13 mouse cellular contexts compared by ENCODE assay signal in the genomic region with DNA sequence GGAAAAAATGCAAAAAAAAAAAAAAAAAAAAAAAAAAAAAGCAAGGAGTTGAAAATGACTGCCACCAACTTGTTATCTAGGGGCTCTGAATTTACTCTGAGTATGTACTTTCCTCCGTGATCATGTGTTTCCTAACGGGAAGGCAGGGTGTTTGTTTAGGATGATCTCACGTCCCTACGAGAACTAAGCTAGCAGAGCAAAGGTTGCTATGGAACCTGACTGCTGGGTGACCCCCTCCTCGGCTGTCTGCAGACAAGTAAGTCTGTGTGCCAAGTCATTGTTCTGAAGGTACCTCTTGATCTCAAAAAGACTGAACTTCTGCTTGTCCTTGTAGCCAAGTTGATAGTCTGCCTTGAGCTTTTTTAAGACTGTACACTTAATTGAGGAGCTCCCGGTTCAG.
DNase-seq lines count a peak whose midpoint lies in the region; ATAC-seq and TF ChIP-seq lines count a peak whose summit lies in the region.
"Had no signal": no experiment of that assay in that cellular context is flagged by ENCODE, and none has a peak within 500 bp of the region (broad histone marks: within the 10 kb centered on the region; RNA-seq: fewer than 3 reads in every experiment).

No protein-coding gene starts in this region.

- H3K36me3 ChIP-seq in lung, embryonic 14.5 days (ENCODE audit: insufficient read depth) = no peaks in the 10 kb centered on the region
- no peaks in the 10 kb centered on the region for H3K36me3 ChIP-seq in heart, postnatal 0 days (replicated peaks; ENCODE audit: control insufficient read depth, insufficient read depth, low read length)
- no peaks in the 10 kb centered on the region for H3K36me3 ChIP-seq in kidney, postnatal 0 days (ENCODE audit: insufficient read depth, low read length)
- no peaks in the 10 kb centered on the region for H3K36me3 ChIP-seq in stomach, postnatal 0 days (ENCODE audit: control insufficient read depth, insufficient read depth, low read length)
- H3K36me3 ChIP-seq: hindbrain, embryonic 15.5 days had no signal

- H3K9ac ChIP-seq in lung, embryonic 14.5 days = no peak overlapping the region
- no peak overlapping the region for H3K9ac ChIP-seq in heart, postnatal 0 days (replicated peaks; ENCODE audit: low read depth, low read length)
- H3K9ac ChIP-seq in kidney, postnatal 0 days (ENCODE audit: low read depth, low read length) = no peak overlapping the region
- H3K9ac ChIP-seq in stomach, postnatal 0 days (ENCODE audit: low read length) = no peak overlapping the region
- H3K9ac ChIP-seq: hindbrain, embryonic 15.5 days; liver, embryonic 14.5 days had no signal

- peak; percentile 89 for TF ChIP-seq EP300 in heart, postnatal 0 days (IDR thresholded peaks at IDR 0.05; ENCODE audit: low read depth)
- TF ChIP-seq EP300 in stomach, postnatal 0 days (optimal IDR thresholded peaks at IDR 0.05) = no peak

- H3K27ac ChIP-seq in lung, embryonic 14.5 days (ENCODE audit: low read depth) = no peak overlapping the region
- H3K27ac ChIP-seq in heart, postnatal 0 days (ENCODE audit: low read depth) = no peak overlapping the region
- no peak overlapping the region for H3K27ac ChIP-seq in kidney, postnatal 0 days
- no peak overlapping the region for H3K27ac ChIP-seq in stomach, postnatal 0 days (replicated peaks)
- H3K27ac ChIP-seq: hindbrain, embryonic 15.5 days; left cerebral cortex, adult 2 months; liver, embryonic 14.5 days had no signal

- WGBS in lung, embryonic 14.5 days = 35% methylated on average over 6 of the region's 6 CpGs
- WGBS in heart, postnatal 0 days = 55% methylated on average over 6 of the region's 6 CpGs
- 61% methylated on average over 6 of the region's 6 CpGs for WGBS in kidney, postnatal 0 days
- WGBS in stomach, postnatal 0 days = 45% methylated on average over 6 of the region's 6 CpGs

- H3K4me3 ChIP-seq in lung, embryonic 14.5 days (ENCODE audit: low read depth, low read length) = no peak overlapping the region
- no peak overlapping the region for H3K4me3 ChIP-seq in heart, postnatal 0 days (ENCODE audit: low read depth, low read length)
- no peak overlapping the region for H3K4me3 ChIP-seq in kidney, postnatal 0 days (replicated peaks; ENCODE audit: low read depth, low read length)
- no peak overlapping the region for H3K4me3 ChIP-seq in stomach, postnatal 0 days (ENCODE audit: low read depth, low read length)
- H3K4me3 ChIP-seq: erythroblast, embryonic 14.5 days; hindbrain, embryonic 15.5 days; left cerebral cortex, adult 2 months had no signal

- H3K27me3 ChIP-seq in lung, embryonic 14.5 days (ENCODE audit: insufficient read depth, low read length) = no peaks in the 10 kb centered on the region
- H3K27me3 ChIP-seq in heart, postnatal 0 days (ENCODE audit: control insufficient read depth, insufficient read depth, low read length) = no peaks in the 10 kb centered on the region
- no peaks in the 10 kb centered on the region for H3K27me3 ChIP-seq in kidney, postnatal 0 days (ENCODE audit: insufficient read depth, low read length)
- no peaks in the 10 kb centered on the region for H3K27me3 ChIP-seq in stomach, postnatal 0 days (ENCODE audit: control insufficient read depth, insufficient read depth, low read length)
- H3K27me3 ChIP-seq: hindbrain, embryonic 15.5 days had no signal

- 0 out of 2 replicates have a peak, but pooled peaks have one; percentile 66 for ATAC-seq in lung, embryonic 14.5 days (ENCODE audit: insufficient read depth)
- peak; percentile 87 for ATAC-seq in heart, postnatal 0 days (ENCODE audit: insufficient read depth, low read depth)
- ATAC-seq in kidney, postnatal 0 days (replicated peaks; ENCODE audit: low FRiP score, low read depth) = no peak
- peak; percentile 71; the same call in 1 of the 2 replicates for ATAC-seq in stomach, postnatal 0 days (ENCODE audit: low FRiP score, low TSS enrichment)

- no peaks in the 10 kb centered on the region for H3K9me3 ChIP-seq in lung, embryonic 14.5 days (ENCODE audit: low read depth, low read length)
- no peaks in the 10 kb centered on the region for H3K9me3 ChIP-seq in heart, postnatal 0 days (replicated peaks; ENCODE audit: control insufficient read depth, low read length)
- H3K9me3 ChIP-seq in kidney, postnatal 0 days (replicated peaks; ENCODE audit: low read length) = no peaks in the 10 kb centered on the region
- no peaks in the 10 kb centered on the region for H3K9me3 ChIP-seq in stomach, postnatal 0 days (ENCODE audit: control insufficient read depth, low read length)
- H3K9me3 ChIP-seq: hindbrain, embryonic 15.5 days had no signal

- no peak for TF ChIP-seq CTCF in lung, embryonic 14.5 days (IDR thresholded peaks at IDR 0.05; ENCODE audit: low read depth)
- no peak for TF ChIP-seq CTCF in heart, postnatal 0 days (IDR thresholded peaks at IDR 0.05; ENCODE audit: low read depth)
- no peak for TF ChIP-seq CTCF in kidney, postnatal 0 days (IDR thresholded peaks at IDR 0.05; ENCODE audit: low read depth)
- no peak for TF ChIP-seq CTCF in stomach, postnatal 0 days (IDR thresholded peaks at IDR 0.05; ENCODE audit: low read depth)

- peak; percentile 62 for DNase-seq in lung, embryonic 14.5 days
- DNase-seq in lung, postnatal 14 days = no peak
- DNase-seq in heart, postnatal 0 days (ENCODE audit: low spot score) = peak; percentile 77
- peak; percentile 63 for DNase-seq in kidney, postnatal 0 days (ENCODE audit: low spot score)
- peak; percentile 21 for DNase-seq in stomach, postnatal 0 days (ENCODE audit: low spot score)
- no peak for DNase-seq in urinary bladder, postnatal 36 days (ENCODE audit: low spot score in 2 of 2)
- DNase-seq in cerebellum, adult 9-11 months = no peak
- DNase-seq: cerebellum, adult 9-10 months; thymus, postnatal 25 days had no signal

- no peak overlapping the region for H3K4me2 ChIP-seq in lung, embryonic 14.5 days
- no peak overlapping the region for H3K4me2 ChIP-seq in heart, postnatal 0 days (ENCODE audit: low read depth, low read length)
- H3K4me2 ChIP-seq in kidney, postnatal 0 days (ENCODE audit: low read length) = no peak overlapping the region
- no peak overlapping the region for H3K4me2 ChIP-seq in stomach, postnatal 0 days (replicated peaks; ENCODE audit: low read depth)
- H3K4me2 ChIP-seq: hindbrain, embryonic 15.5 days had no signal

- no peaks in the 10 kb centered on the region for H3K4me1 ChIP-seq in lung, embryonic 14.5 days (ENCODE audit: insufficient read depth)
- no peaks in the 10 kb centered on the region for H3K4me1 ChIP-seq in heart, postnatal 0 days (ENCODE audit: control insufficient read depth, insufficient read depth)
- H3K4me1 ChIP-seq in kidney, postnatal 0 days (replicated peaks; ENCODE audit: insufficient read depth, low read length) = no peaks in the 10 kb centered on the region
- H3K4me1 ChIP-seq in stomach, postnatal 0 days (replicated peaks; ENCODE audit: control insufficient read depth, insufficient read depth) = no peaks in the 10 kb centered on the region
- H3K4me1 ChIP-seq: hindbrain, embryonic 15.5 days had no signal

Comparison
In these comparisons a context has a peak if more than half of its experiments do, and no peak if none do; other contexts are left out.
1. DNase-seq: peak in lung, embryonic 14.5 days (single experiment), heart, postnatal 0 days (single experiment), kidney, postnatal 0 days (single experiment) and stomach, postnatal 0 days (single experiment); none in lung, postnatal 14 days (single experiment), urinary bladder, postnatal 36 days (0 of 2) and cerebellum, adult 9-11 months (single experiment).